Mouse (Mus musculus) left cerebral cortex, postnatal 14 days (tissue): ENCODE measurements around the gene Adprhl2. TPM values are rescaled to one million over a fixed set of nuclear protein-coding genes. Genes with fewer than 3 reads are reported as not detected.

Source experiments
- DNase-seq, 2 experiments: peaks; one replicate each; pipeline ENCODE4 v3.0.0; 2021 to 2022; ENCODE audit warnings: low spot score in 2 of 2, mixed read lengths in 1 of 2
- intact Hi-C: fragments of 180-260 bp; cut with DNase I; formaldehyde crosslinking; loops from one replicate; pipeline ENCODE4 v1.15.1; 2025
- total RNA-seq, 2 experiments: library from RNA; stranded (reverse); gene quantifications; 2 replicates each; pipeline ENCODE4 v1.2.3; 2021

Adprhl2 gene
- total RNA-seq, 2 experiments from 2014 or later: 25.3 to 26.8 TPM

- no peak for DNase-seq
- intact Hi-C loops: loop anchor here (2.0 kb wide), 1 partner anchor 32 kb away; no protein-coding TSS in a partner anchor
Measured at GRCm38 (mm10) chr4:126278961-126279360, 42.5 kb downstream of the Adprhl2 start.

GRCm38 (mm10) chr4:126278565-126278915, 43.0 kb downstream of the Adprhl2 start:
- DNase-seq: no peak
- intact Hi-C loops: loop anchor here (2.0 kb wide), 1 partner anchor 32 kb away; no protein-coding TSS in a partner anchor

GRCm38 (mm10) chr4:126277906-126278564, 43.5 kb downstream of the Adprhl2 start:
- intact Hi-C loops: loop anchor here (2.0 kb wide), 1 partner anchor 33 kb away; no protein-coding TSS in a partner anchor
- peak in 1 of 2 experiments; percentile 42 for DNase-seq

- DNase-seq: no peak
- intact Hi-C loops: no loop called here
Measured at GRCm38 (mm10) chr4:126275681-126276131, 45.8 kb downstream of the Adprhl2 start.

GRCm38 (mm10) chr4:126275081-126275480, 46.4 kb downstream of the Adprhl2 start:
- no peak for DNase-seq
- intact Hi-C loops: no loop called here

GRCm38 (mm10) chr4:126273753-126274152, 47.8 kb downstream of the Adprhl2 start:
- intact Hi-C loops: no loop called here
- no peak for DNase-seq

GRCm38 (mm10) chr4:126269292-126269691, 52.2 kb downstream of the Adprhl2 start:
- intact Hi-C loops: no loop called here
- no peak for DNase-seq

Other genes starting within 250 kb of the Adprhl2 start
- 10 to 100 TPM; 14.7 to 15.4 TPM for gene Lsm10, start 225.1 kb downstream of the Adprhl2 start, total RNA-seq
- gene Stk40, start 217.7 kb downstream of the Adprhl2 start, total RNA-seq: 10 to 100 TPM; 26.5 to 28.8 TPM
- 1 to 10 TPM; 6.5 to 7.0 TPM for gene Eva1b, start 174.0 kb downstream of the Adprhl2 start, total RNA-seq
- gene Sh3d21, start 158.2 kb downstream of the Adprhl2 start, total RNA-seq: 1 to 10 TPM in 1 of 2 experiments, under 1 TPM in 1; 0.79 to 1.0 TPM
- 100 to 1,000 TPM; 129 to 147 TPM for gene Thrap3, start 118.9 kb downstream of the Adprhl2 start, total RNA-seq
- 100 to 1,000 TPM; 241 to 264 TPM for gene Map7d1, start 65.4 kb downstream of the Adprhl2 start, total RNA-seq
- gene Trappc3, start 59.4 kb downstream of the Adprhl2 start, total RNA-seq: 10 to 100 TPM; 82.0 to 85.4 TPM
- gene Col8a2, start 34.9 kb downstream of the Adprhl2 start, total RNA-seq: 1 to 10 TPM; 2.9 to 3.4 TPM
- 1 to 10 TPM; 1.9 to 2.5 TPM for gene Tekt2, start 4.0 kb upstream of the Adprhl2 start, total RNA-seq
- 10 to 100 TPM; 27.9 to 33.5 TPM for gene Ago3, start 107.9 kb upstream of the Adprhl2 start, total RNA-seq
- 10 to 100 TPM; 49.4 to 52.1 TPM for gene Ago1, start 146.9 kb upstream of the Adprhl2 start, total RNA-seq
- 1 to 10 TPM; 6.3 to 6.8 TPM for gene Ago4, start 211.8 kb upstream of the Adprhl2 start, total RNA-seq
- 1 to 10 TPM; 1.1 to 2.0 TPM for gene Clspn, start 235.2 kb upstream of the Adprhl2 start, total RNA-seq